Mouse (Mus musculus): Measurements from ENCODE around the gene Tbc1d1. TPM values are rescaled to one million over a fixed set of nuclear protein-coding genes. Genes with fewer than 3 reads are reported as not detected.

The Tbc1d1 gene
- polyA plus RNA-seq, 2 experiments, result 4.8 to 5.6 TPM

GRCm38 (mm10) chr5:64206875-64207274 is 50.8 kb downstream of the Tbc1d1 start:
- no peak for TF ChIP-seq EP300 (IDR thresholded peaks at IDR 0.05; ENCODE audit: low read depth)
- no peak for TF ChIP-seq CTCF (IDR thresholded peaks at IDR 0.05; ENCODE audit: low read depth)
- DNase-seq (ENCODE audit: low read depth in 3 of 3, low spot score in 3 of 3), result no peak
- WGBS (ENCODE audit: insufficient replicate concordance), result 68% methylated on average over 8 of the region's 8 CpGs

GRCm38 (mm10) chr5:64207800-64208199 is 51.7 kb downstream of the Tbc1d1 start:
- no peaks in the 10 kb centered on the region for H3K27me3 ChIP-seq (ENCODE audit: control insufficient read depth, insufficient read depth, low read length)
- H3K9me3 ChIP-seq (ENCODE audit: control insufficient read depth, low read length), result no peaks in the 10 kb centered on the region
- ATAC-seq (ENCODE audit: insufficient read depth) (no peak), DNase-seq (ENCODE audit: low read depth in 3 of 3, low spot score in 3 of 3) (no peak)
- no peak overlapping the region for H3K27ac ChIP-seq
- TF ChIP-seq EP300 (IDR thresholded peaks at IDR 0.05; ENCODE audit: low read depth), result no peak
- H3K4me1 ChIP-seq (replicated peaks; ENCODE audit: control insufficient read depth in 2 of 2, insufficient read depth in 2 of 2, low read length in 1 of 2), result peaks cover 0 to 5% of the 10 kb centered on the region in 2 experiments; a peak in 2 of 4 replicates
- H3K4me3 ChIP-seq (ENCODE audit: insufficient read depth in 1 of 2, low read depth in 2 of 2, low read length in 2 of 2), result no peak overlapping the region
- no peak overlapping the region for H3K9ac ChIP-seq (replicated peaks)
- 85% methylated on average over 6 of the region's 6 CpGs for WGBS (ENCODE audit: insufficient replicate concordance)
- no peak overlapping the region for H3K4me2 ChIP-seq (ENCODE audit: low read depth)
- H3K36me3 ChIP-seq (replicated peaks; ENCODE audit: control insufficient read depth, insufficient read depth, low read depth), result no peaks in the 10 kb centered on the region

More at GRCm38 (mm10) chr5:64206875-64207274, 50.8 kb downstream of the Tbc1d1 start:
- Histone ChIP-seq H3K4me1 (replicated peaks; ENCODE audit: control insufficient read depth in 2 of 2, insufficient read depth in 2 of 2, low read length in 1 of 2) (peaks cover 0 to 2% of the 10 kb centered on the region in 2 experiments; a peak in 2 of 4 replicates), H3K4me3 (ENCODE audit: insufficient read depth in 1 of 2, low read depth in 2 of 2, low read length in 2 of 2) (no peak overlapping the region), H3K27me3 (ENCODE audit: control insufficient read depth, insufficient read depth, low read length) (no peaks in the 10 kb centered on the region), H3K36me3 (replicated peaks; ENCODE audit: control insufficient read depth, insufficient read depth, low read depth) (no peaks in the 10 kb centered on the region), H3K9me3 (ENCODE audit: control insufficient read depth, low read length) (no peaks in the 10 kb centered on the region), H3K9ac (replicated peaks) (no peak overlapping the region), H3K27ac (no peak overlapping the region), H3K4me2 (ENCODE audit: low read depth) (no peak overlapping the region)
- no peak for ATAC-seq (ENCODE audit: insufficient read depth)

GRCm38 (mm10) chr5:64210817-64211216 is 54.7 kb downstream of the Tbc1d1 start:
- Histone ChIP-seq H3K9ac (replicated peaks) (no peak overlapping the region), H3K27me3 (ENCODE audit: control insufficient read depth, insufficient read depth, low read length) (no peaks in the 10 kb centered on the region), H3K4me2 (ENCODE audit: low read depth) (no peak overlapping the region), H3K36me3 (replicated peaks; ENCODE audit: control insufficient read depth, insufficient read depth, low read depth) (no peaks in the 10 kb centered on the region), H3K27ac (no peak overlapping the region), H3K4me1 (replicated peaks; ENCODE audit: control insufficient read depth in 2 of 2, insufficient read depth in 2 of 2, low read length in 1 of 2) (peaks cover 0 to 5% of the 10 kb centered on the region in 2 experiments; a peak in 2 of 4 replicates), H3K4me3 (ENCODE audit: insufficient read depth in 1 of 2, low read depth in 2 of 2, low read length in 2 of 2) (no peak overlapping the region), H3K9me3 (ENCODE audit: control insufficient read depth, low read length) (no peaks in the 10 kb centered on the region)
- 71% methylated on average over 4 of the region's 4 CpGs for WGBS (ENCODE audit: insufficient replicate concordance)
- ATAC-seq (ENCODE audit: insufficient read depth) (no peak), DNase-seq (ENCODE audit: low read depth in 3 of 3, low spot score in 3 of 3) (no peak)
- TF ChIP-seq EP300 (IDR thresholded peaks at IDR 0.05; ENCODE audit: low read depth) (no peak), CTCF (IDR thresholded peaks at IDR 0.05; ENCODE audit: low read depth) (no peak)

- Histone ChIP-seq H3K27ac (no peak overlapping the region), H3K4me1 (replicated peaks; ENCODE audit: control insufficient read depth in 2 of 2, insufficient read depth in 2 of 2, low read length in 1 of 2) (peaks cover 0 to 5% of the 10 kb centered on the region in 2 experiments; a peak in 2 of 4 replicates), H3K27me3 (ENCODE audit: control insufficient read depth, insufficient read depth, low read length) (no peaks in the 10 kb centered on the region), H3K4me3 (ENCODE audit: insufficient read depth in 1 of 2, low read depth in 2 of 2, low read length in 2 of 2) (no peak overlapping the region), H3K9ac (replicated peaks) (no peak overlapping the region), H3K36me3 (replicated peaks; ENCODE audit: control insufficient read depth, insufficient read depth, low read depth) (no peaks in the 10 kb centered on the region), H3K9me3 (ENCODE audit: control insufficient read depth, low read length) (no peaks in the 10 kb centered on the region), H3K4me2 (ENCODE audit: low read depth) (no peak overlapping the region)
- TF ChIP-seq EP300 (IDR thresholded peaks at IDR 0.05; ENCODE audit: low read depth) (no peak), CTCF (IDR thresholded peaks at IDR 0.05; ENCODE audit: low read depth) (no peak)
- WGBS (ENCODE audit: insufficient replicate concordance), result 47% methylated on average over 7 of the region's 7 CpGs
- DNase-seq (ENCODE audit: low read depth in 3 of 3, low spot score in 3 of 3) (no peak), ATAC-seq (ENCODE audit: insufficient read depth) (no peak)
Observed at GRCm38 (mm10) chr5:64211284-64211683, 55.2 kb downstream of the Tbc1d1 start.

GRCm38 (mm10) chr5:64212206-64212605 is 56.1 kb downstream of the Tbc1d1 start:
- Histone ChIP-seq H3K27me3 (ENCODE audit: control insufficient read depth, insufficient read depth, low read length) (no peaks in the 10 kb centered on the region), H3K4me1 (replicated peaks; ENCODE audit: control insufficient read depth in 2 of 2, insufficient read depth in 2 of 2, low read length in 1 of 2) (peaks cover 0 to 6% of the 10 kb centered on the region in 2 experiments; a peak in 2 of 4 replicates), H3K36me3 (replicated peaks; ENCODE audit: control insufficient read depth, insufficient read depth, low read depth) (no peaks in the 10 kb centered on the region), H3K4me2 (ENCODE audit: low read depth) (no peak overlapping the region), H3K9me3 (ENCODE audit: control insufficient read depth, low read length) (no peaks in the 10 kb centered on the region), H3K4me3 (ENCODE audit: insufficient read depth in 1 of 2, low read depth in 2 of 2, low read length in 2 of 2) (no peak overlapping the region), H3K9ac (replicated peaks) (no peak overlapping the region), H3K27ac (no peak overlapping the region)
- WGBS (ENCODE audit: insufficient replicate concordance), result 54% methylated on average over 5 of the region's 5 CpGs
- no peak for ATAC-seq (ENCODE audit: insufficient read depth)
- TF ChIP-seq EP300 (IDR thresholded peaks at IDR 0.05; ENCODE audit: low read depth), result no peak
- no peak for TF ChIP-seq CTCF (IDR thresholded peaks at IDR 0.05; ENCODE audit: low read depth)
- DNase-seq (ENCODE audit: low read depth in 3 of 3, low spot score in 3 of 3), result no peak
